ENCODE assay signal across 9 mouse cellular contexts in genomic region chr7:45300270-45300669, GRCm38 (mm10). TPM values are rescaled to one million over a fixed set of nuclear protein-coding genes. Genes with fewer than 3 reads are reported as not detected.
A peak's percentile ranks its signal among the peaks of the same experiment; 100 is the strongest.
DNase-seq lines count a peak whose midpoint lies in the region; ATAC-seq and TF ChIP-seq lines count a peak whose summit lies in the region.
"Had no signal": no experiment of that assay in that cellular context is flagged by ENCODE, and none has a peak within 500 bp of the region (broad histone marks: within the 10 kb centered on the region; RNA-seq: fewer than 3 reads in every experiment).

No protein-coding gene starts in this region.

- H3K27ac ChIP-seq in lung, postnatal 0 days (ENCODE audit: low read length) = no peak overlapping the region

- H3K9ac ChIP-seq in lung, postnatal 0 days (replicated peaks; ENCODE audit: low read depth) = no peak overlapping the region

- peak; percentile 52 for ATAC-seq in lung, postnatal 0 days

- WGBS in lung, postnatal 0 days = 8% methylated on average over 6 of the region's 6 CpGs

- no peaks in the 10 kb centered on the region for H3K4me1 ChIP-seq in lung, postnatal 0 days (ENCODE audit: insufficient read depth, low read depth, low read length)

- TF ChIP-seq CTCF in lung, postnatal 0 days (IDR thresholded peaks at IDR 0.05) = peak; percentile 81

- H3K4me3 ChIP-seq in lung, postnatal 0 days (ENCODE audit: low read depth, low read length) = no peak overlapping the region

- TF ChIP-seq EP300 in lung, postnatal 0 days (IDR thresholded peaks at IDR 0.05) = no peak

- no peaks in the 10 kb centered on the region for H3K36me3 ChIP-seq in lung, postnatal 0 days (ENCODE audit: insufficient read depth, low read length)

- no peaks in the 10 kb centered on the region for H3K27me3 ChIP-seq in lung, postnatal 0 days (replicated peaks; ENCODE audit: insufficient read depth, low read length)

- DNase-seq in A20 (ENCODE audit: low read depth, low spot score) (peak; percentile 51), ES-CJ7 (ENCODE audit: low read depth, low spot score) (peak; percentile 77)
- DNase-seq in cerebellum, adult 9-11 months = peak; percentile 64
- peak; percentile 40 to 41 for DNase-seq in gastrocnemius, adult 8-10 months (ENCODE audit: low spot score in 2 of 2)
- DNase-seq in kidney, postnatal 25 days = peak; percentile 77 to 80
- peak; percentile 58 for DNase-seq in lung, postnatal 0 days (ENCODE audit: low spot score)
- peak; percentile 46 for DNase-seq in retina, postnatal 7 days (ENCODE audit: low read depth, low spot score)
- DNase-seq in spleen, postnatal 36 days (ENCODE audit: low spot score in 2 of 2) = no peak

- H3K4me2 ChIP-seq in lung, postnatal 0 days (replicated peaks; ENCODE audit: low read depth, low read length) = no peak overlapping the region

- H3K9me3 ChIP-seq in lung, postnatal 0 days (ENCODE audit: low read length) = no peaks in the 10 kb centered on the region

RNA-seq across cellular contexts. Expression of gene Slc6a21, which starts 23.0 kb away (rescaled TPM):
- total RNA-seq in gastrocnemius, adult 8-10 months (2022) = not detected
- polyA plus RNA-seq in lung, postnatal 0 days (2015; fragmentation: Nextera tagmentation; extraction: Ambion mirVana) = not detected in 2 replicates

RNA-seq across cellular contexts. Expression of gene Trpm4, which starts 33.3 kb away (rescaled TPM):
- total RNA-seq in gastrocnemius, adult 8-10 months (2022) = 10 to 100 TPM; 30.7 to 35.6 (median 32.0) TPM
- polyA plus RNA-seq in lung, postnatal 0 days (2015; fragmentation: Nextera tagmentation; extraction: Ambion mirVana) = 19.2 and 21.9 TPM in 2 replicates

RNA-seq across cellular contexts. Expression of gene Hrc, which starts 34.8 kb away (rescaled TPM):
- 100 to 1,000 TPM; 700 to 858 (median 833) TPM for total RNA-seq in gastrocnemius, adult 8-10 months (2022)
- 0.50 and 0.54 TPM in 2 replicates for polyA plus RNA-seq in lung, postnatal 0 days (2015; fragmentation: Nextera tagmentation; extraction: Ambion mirVana)

RNA-seq across cellular contexts. Expression of gene Slc6a16, which starts 59.4 kb away (rescaled TPM):
- not detected for total RNA-seq in gastrocnemius, adult 8-10 months (2022)
- polyA plus RNA-seq in lung, postnatal 0 days (2015; fragmentation: Nextera tagmentation; extraction: Ambion mirVana) = not detected in 2 replicates
- polyA plus RNA-seq: spleen, adult 2 months had no signal

Comparison
In these comparisons a context has a peak if more than half of its experiments do, and no peak if none do; other contexts are left out.
1. DNase-seq: peak in A20 (single experiment), ES-CJ7 (single experiment), cerebellum, adult 9-11 months (single experiment), gastrocnemius, adult 8-10 months (2 of 2), kidney, postnatal 25 days (2 of 2), lung, postnatal 0 days (single experiment) and retina, postnatal 7 days (single experiment); none in spleen, postnatal 36 days (0 of 2).